Mouse (Mus musculus): ENCODE data around the gene Lect2.

Gene Lect2

DNA sequence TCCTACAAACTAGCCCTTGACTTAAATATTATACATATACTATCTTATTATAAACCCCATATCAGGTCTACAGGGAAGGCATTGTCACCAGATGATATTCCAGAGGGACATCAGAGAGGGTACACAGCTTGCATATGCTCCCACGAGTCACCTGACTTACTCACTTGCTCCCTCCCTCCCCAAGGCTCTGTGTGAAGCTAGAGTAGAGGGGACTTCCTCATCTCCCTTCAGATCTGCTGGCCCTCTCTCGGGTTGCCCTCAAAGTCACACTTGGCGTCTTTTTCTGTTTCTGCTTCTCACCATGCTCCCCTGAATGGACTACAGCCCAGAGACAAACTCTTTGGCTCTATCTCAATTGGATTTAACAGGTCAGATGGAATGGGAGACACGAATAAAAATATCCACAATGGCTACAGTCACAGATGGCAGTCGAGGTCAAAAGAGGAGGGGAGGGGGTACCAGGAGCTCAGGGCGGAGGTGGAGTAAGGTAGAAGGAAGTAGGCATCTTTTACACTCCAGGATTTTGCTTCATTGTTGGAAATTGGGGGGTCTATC is 46.4 kb downstream of the Lect2 start:
- DNase-seq (ENCODE audit: low read depth), result no peak

DNA sequence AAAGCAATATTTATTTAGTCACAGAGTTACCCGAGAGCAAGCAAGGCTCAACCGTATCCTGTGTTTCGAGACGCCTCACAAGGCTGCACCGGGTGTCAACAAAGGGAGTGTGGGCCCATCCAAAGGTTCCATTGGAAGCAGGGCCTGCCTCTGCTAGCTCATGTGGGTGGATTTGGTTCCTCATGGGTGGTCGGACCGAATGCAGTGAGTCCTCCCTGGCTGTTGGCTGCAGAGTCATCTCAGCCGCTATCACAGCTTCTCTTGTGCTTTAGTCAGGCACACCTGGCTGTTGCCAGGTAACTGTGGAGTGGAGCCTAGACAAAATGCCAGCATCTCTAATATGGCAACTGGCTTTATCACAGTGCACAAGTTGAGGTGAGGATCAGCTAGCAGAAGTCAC is 47.7 kb downstream of the Lect2 start:
- no peak for DNase-seq (ENCODE audit: low read depth)

DNA sequence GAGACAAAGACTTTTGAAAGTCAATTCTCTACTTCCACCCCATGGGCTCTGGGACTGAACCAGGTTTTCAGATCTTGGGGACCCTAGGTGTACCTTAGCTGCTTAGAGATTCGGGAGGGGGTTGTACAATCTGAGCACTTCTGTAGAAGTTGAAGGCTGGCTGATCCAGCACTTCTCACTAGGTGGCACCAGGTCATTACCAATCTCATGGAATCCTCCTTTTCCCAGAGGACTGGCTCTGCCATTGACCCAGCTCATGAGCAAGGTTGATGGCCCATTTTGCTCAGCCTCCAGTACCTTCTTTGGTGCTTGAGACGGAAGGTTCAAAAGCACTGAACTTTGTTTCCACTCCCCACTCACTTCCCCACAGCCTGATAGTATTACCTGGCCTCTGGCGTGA is 48.2 kb downstream of the Lect2 start:
- peak; percentile 23 for DNase-seq (ENCODE audit: low read depth)

DNA sequence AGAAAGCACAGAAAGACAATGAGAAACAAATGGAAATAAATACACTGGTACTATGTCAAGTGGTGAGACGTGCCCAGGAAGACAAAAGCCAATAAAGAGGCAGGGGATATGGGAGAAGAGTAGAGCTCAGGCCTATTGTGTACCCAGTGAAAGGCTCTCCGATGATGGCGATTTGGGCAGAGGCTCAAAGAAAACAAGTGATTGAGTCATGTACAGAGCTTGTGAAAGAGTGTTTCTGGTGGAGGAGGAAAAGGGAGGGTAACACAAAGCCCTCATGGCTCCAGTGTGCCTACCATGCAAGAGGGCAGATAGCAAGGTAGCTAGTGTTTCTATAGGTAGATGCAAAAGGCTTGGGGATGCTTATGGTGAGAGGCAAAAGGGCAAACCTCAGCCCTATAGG is 53.9 kb downstream of the Lect2 start:
- no peak for DNase-seq (ENCODE audit: low read depth)

Data from 416B (cell line).